Mouse (Mus musculus): ENCODE data around the gene Syde2. TPM values are rescaled to one million over a fixed set of nuclear protein-coding genes. Genes with fewer than 3 reads are reported as not detected.

Gene Syde2
- total and polyA plus RNA-seq, 3 experiments = 7.5 to 15.8 (median 13.8) TPM

- Histone ChIP-seq H3K36me3 (ENCODE audit: control insufficient read depth, insufficient read depth, low read length) (no peaks in the 10 kb centered on the region), H3K27me3 (ENCODE audit: control insufficient read depth, insufficient read depth, low read length) (no peaks in the 10 kb centered on the region), H3K27ac (peak overlapping the region; percentile 43), H3K4me3 (no peak overlapping the region), H3K9ac (ENCODE audit: low read depth, low read length) (no peak overlapping the region), H3K4me1 (ENCODE audit: control insufficient read depth, insufficient read depth, low read length) (no peaks in the 10 kb centered on the region; the same call in 1 of the 2 replicates), H3K79me2 (replicated peaks; ENCODE audit: control insufficient read depth, insufficient read depth, low read length) (no peaks in the 10 kb centered on the region; the same call in 1 of the 2 replicates)
- DNase-seq = peak; percentile 43 to 46
- TF ChIP-seq CTCF (IDR thresholded peaks at IDR 0.05) (no peak), EP300 (IDR thresholded peaks at IDR 0.05; ENCODE audit: insufficient read depth, low read depth, low read length) (no peak), POLR2A (IDR thresholded peaks at IDR 0.05; ENCODE audit: insufficient read depth, low read depth, low read length) (no peak)
- intact Hi-C loops (cut with DNase I) = loop anchor here (5.0 kb wide), 1 partner anchor 58 kb away; no protein-coding TSS in a partner anchor
- WGBS = 49% methylated on average over 19 of the region's 20 CpGs
Observed at GRCm38 (mm10) chr3:146009859-146010645, 22.4 kb downstream of the Syde2 start.

GRCm38 (mm10) chr3:146010751-146011150, 23.1 kb downstream of the Syde2 start:
- no peak for DNase-seq
- no peak overlapping the region for H3K4me3 ChIP-seq
- peak overlapping the region; percentile 43 for H3K27ac ChIP-seq
- intact Hi-C loops (cut with DNase I) = no loop called here
- no peaks in the 10 kb centered on the region; the same call in 1 of the 2 replicates for H3K79me2 ChIP-seq (replicated peaks; ENCODE audit: control insufficient read depth, insufficient read depth, low read length)
- no peaks in the 10 kb centered on the region; the same call in 1 of the 2 replicates for H3K4me1 ChIP-seq (ENCODE audit: control insufficient read depth, insufficient read depth, low read length)
- H3K36me3 ChIP-seq (ENCODE audit: control insufficient read depth, insufficient read depth, low read length) = no peaks in the 10 kb centered on the region
- no peak overlapping the region for H3K9ac ChIP-seq (ENCODE audit: low read depth, low read length)
- TF ChIP-seq EP300 (IDR thresholded peaks at IDR 0.05; ENCODE audit: insufficient read depth, low read depth, low read length) = no peak
- TF ChIP-seq CTCF (IDR thresholded peaks at IDR 0.05) = no peak
- no peak for TF ChIP-seq POLR2A (IDR thresholded peaks at IDR 0.05; ENCODE audit: insufficient read depth, low read depth, low read length)
- no peaks in the 10 kb centered on the region for H3K27me3 ChIP-seq (ENCODE audit: control insufficient read depth, insufficient read depth, low read length)
- WGBS = 92% methylated on average over 4 of the region's 4 CpGs

GRCm38 (mm10) chr3:146011544-146012218, 24.0 kb downstream of the Syde2 start:
- DNase-seq = no peak
- WGBS = 48% methylated on average over 8 of the region's 8 CpGs
- TF ChIP-seq POLR2A (IDR thresholded peaks at IDR 0.05; ENCODE audit: insufficient read depth, low read depth, low read length) = no peak
- no peak for TF ChIP-seq CTCF (IDR thresholded peaks at IDR 0.05)
- no peak for TF ChIP-seq EP300 (IDR thresholded peaks at IDR 0.05; ENCODE audit: insufficient read depth, low read depth, low read length)
- Histone ChIP-seq H3K79me2 (replicated peaks; ENCODE audit: control insufficient read depth, insufficient read depth, low read length) (no peaks in the 10 kb centered on the region), H3K27ac (no peak overlapping the region), H3K9ac (ENCODE audit: low read depth, low read length) (no peak overlapping the region), H3K36me3 (ENCODE audit: control insufficient read depth, insufficient read depth, low read length) (0 out of 2 replicates have a peak, but pooled peaks cover 1% of the 10 kb centered on the region), H3K4me1 (ENCODE audit: control insufficient read depth, insufficient read depth, low read length) (no peaks in the 10 kb centered on the region; the same call in 1 of the 2 replicates), H3K27me3 (ENCODE audit: control insufficient read depth, insufficient read depth, low read length) (no peaks in the 10 kb centered on the region), H3K4me3 (no peak overlapping the region)
- intact Hi-C loops (cut with DNase I) = no loop called here

GRCm38 (mm10) chr3:146013490-146013889, 25.8 kb downstream of the Syde2 start:
- DNase-seq = no peak
- H3K27ac ChIP-seq = no peak overlapping the region
- H3K4me3 ChIP-seq = no peak overlapping the region
- H3K9ac ChIP-seq (ENCODE audit: low read depth, low read length) = no peak overlapping the region
- intact Hi-C loops (cut with DNase I) = no loop called here
- no peaks in the 10 kb centered on the region for H3K27me3 ChIP-seq (ENCODE audit: control insufficient read depth, insufficient read depth, low read length)
- no peak for TF ChIP-seq CTCF (IDR thresholded peaks at IDR 0.05)
- no peak for TF ChIP-seq EP300 (IDR thresholded peaks at IDR 0.05; ENCODE audit: insufficient read depth, low read depth, low read length)
- TF ChIP-seq POLR2A (IDR thresholded peaks at IDR 0.05; ENCODE audit: insufficient read depth, low read depth, low read length) = no peak
- 0 out of 2 replicates have a peak, but pooled peaks cover 1% of the 10 kb centered on the region for H3K36me3 ChIP-seq (ENCODE audit: control insufficient read depth, insufficient read depth, low read length)
- peaks cover 2% of the 10 kb centered on the region; the same call in 1 of the 2 replicates for H3K79me2 ChIP-seq (replicated peaks; ENCODE audit: control insufficient read depth, insufficient read depth, low read length)
- WGBS = 83% methylated on average over 7 of the region's 7 CpGs
- H3K4me1 ChIP-seq (ENCODE audit: control insufficient read depth, insufficient read depth, low read length) = no peaks in the 10 kb centered on the region; the same call in 1 of the 2 replicates

GRCm38 (mm10) chr3:146014321-146014720, 26.7 kb downstream of the Syde2 start:
- Histone ChIP-seq H3K36me3 (ENCODE audit: control insufficient read depth, insufficient read depth, low read length) (0 out of 2 replicates have a peak, but pooled peaks cover 1% of the 10 kb centered on the region), H3K27me3 (ENCODE audit: control insufficient read depth, insufficient read depth, low read length) (no peaks in the 10 kb centered on the region), H3K4me1 (ENCODE audit: control insufficient read depth, insufficient read depth, low read length) (no peaks in the 10 kb centered on the region; the same call in 1 of the 2 replicates), H3K9ac (ENCODE audit: low read depth, low read length) (no peak overlapping the region), H3K79me2 (replicated peaks; ENCODE audit: control insufficient read depth, insufficient read depth, low read length) (peaks cover 2% of the 10 kb centered on the region; the same call in 1 of the 2 replicates), H3K4me3 (no peak overlapping the region), H3K27ac (no peak overlapping the region)
- intact Hi-C loops (cut with DNase I) = no loop called here
- TF ChIP-seq CTCF (IDR thresholded peaks at IDR 0.05) (no peak), POLR2A (IDR thresholded peaks at IDR 0.05; ENCODE audit: insufficient read depth, low read depth, low read length) (no peak), EP300 (IDR thresholded peaks at IDR 0.05; ENCODE audit: insufficient read depth, low read depth, low read length) (no peak)
- WGBS = 95% methylated on average over 12 of the region's 12 CpGs
- DNase-seq = no peak
